In the genomic region with DNA sequence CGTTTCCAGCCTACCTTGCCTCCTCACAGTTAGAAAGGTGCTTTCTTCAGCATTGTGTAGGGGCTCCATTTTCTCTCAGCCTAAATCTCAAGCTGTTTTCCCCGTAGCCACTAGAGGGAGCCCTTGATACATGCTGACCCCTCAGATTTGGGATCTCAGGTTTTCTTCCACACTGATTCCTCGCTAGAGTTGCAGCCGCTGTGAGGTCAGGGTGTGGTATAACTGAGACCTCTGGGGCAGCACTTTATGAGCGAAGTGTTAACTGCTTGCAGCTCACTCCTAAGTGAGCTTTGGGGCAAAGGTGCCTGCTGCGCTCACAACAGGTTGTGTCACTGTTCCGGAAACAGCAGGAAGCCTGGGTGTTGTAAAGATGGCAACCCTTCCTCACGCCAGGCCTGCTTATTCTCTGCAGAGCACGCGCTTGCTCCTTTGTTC, we compare ENCODE assay signal across 8 mouse cellular contexts. TPM values are rescaled to one million over a fixed set of nuclear protein-coding genes. Genes with fewer than 3 reads are reported as not detected.
DNase-seq lines count a peak whose midpoint lies in the region; ATAC-seq lines count a peak whose summit lies in the region.

No protein-coding gene starts in this region.

- no peak overlapping the region for H3K4me3 ChIP-seq in hindbrain, embryonic 12.5 days

- ATAC-seq in hindbrain, embryonic 12.5 days (ENCODE audit: low FRiP score) = peak; percentile 57

- H3K9ac ChIP-seq in hindbrain, embryonic 12.5 days = 0 out of 2 replicates have a peak overlapping the region, but pooled peaks have one; percentile 27

- peak; percentile 90 for DNase-seq in NIH3T3 (ENCODE audit: low read depth)
- DNase-seq in cerebellum, adult 8-10 months = peak; percentile 64
- peak; percentile 68 to 90 for DNase-seq in frontal cortex, adult 2 months (ENCODE audit: extremely low spot score in 1 of 2, low spot score in 1 of 2)
- peak; percentile 84 to 87 for DNase-seq in layer of hippocampus, postnatal 10 days (ENCODE audit: low spot score in 2 of 2)
- DNase-seq in lung, postnatal 10 days = peak; percentile 81
- DNase-seq in retina, adult 2 months (ENCODE audit: low read depth, low spot score) = peak; percentile 60
- peak; percentile 49 to 59 for DNase-seq in urinary bladder, postnatal 36 days (ENCODE audit: low spot score in 2 of 2)

- H3K27ac ChIP-seq in hindbrain, embryonic 12.5 days = no peak overlapping the region

- no peaks in the 10 kb centered on the region for H3K9me3 ChIP-seq in hindbrain, embryonic 12.5 days (replicated peaks)

- peaks cover 22% of the 10 kb centered on the region for H3K4me1 ChIP-seq in hindbrain, embryonic 12.5 days

- H3K36me3 ChIP-seq in hindbrain, embryonic 12.5 days = peaks cover 29% of the 10 kb centered on the region

- H3K4me2 ChIP-seq in hindbrain, embryonic 12.5 days (replicated peaks) = no peak overlapping the region

- H3K27me3 ChIP-seq in hindbrain, embryonic 12.5 days = no peaks in the 10 kb centered on the region

- WGBS in hindbrain, embryonic 12.5 days = 40% methylated on average over 10 of the region's 10 CpGs

RNA-seq across cellular contexts. Expression of a gene that starts 28.3 kb away (rescaled TPM):
- 6.8 and 6.9 TPM in 2 replicates for polyA plus RNA-seq in frontal cortex, adult 2 months (2012; rRNA removed)
- 1.5 and 1.9 TPM in 2 replicates for polyA plus RNA-seq in hindbrain, embryonic 12.5 days (2016; fragmentation: Nextera tagmentation; extraction: Ambion mirVana)
- 1 to 10 TPM; 2.1 to 3.0 TPM for total RNA-seq in layer of hippocampus, postnatal 10 days (2021)

RNA-seq across cellular contexts. Expression of a gene that starts 48.6 kb away (rescaled TPM):
- 33.8 and 37.6 TPM in 2 replicates for polyA plus RNA-seq in frontal cortex, adult 2 months (2012; rRNA removed)
- 78.1 and 82.3 TPM in 2 replicates for polyA plus RNA-seq in hindbrain, embryonic 12.5 days (2016; fragmentation: Nextera tagmentation; extraction: Ambion mirVana)
- 10 to 100 TPM; 41.5 to 44.4 TPM for total RNA-seq in layer of hippocampus, postnatal 10 days (2021)

RNA-seq across cellular contexts. Expression of a gene that starts 60.0 kb away (rescaled TPM):
- 25.4 and 28.4 TPM in 2 replicates for polyA plus RNA-seq in frontal cortex, adult 2 months (2012; rRNA removed)
- polyA plus RNA-seq in hindbrain, embryonic 12.5 days (2016; fragmentation: Nextera tagmentation; extraction: Ambion mirVana) = 327 and 336 TPM in 2 replicates
- total RNA-seq in layer of hippocampus, postnatal 10 days (2021) = 10 to 100 TPM; 53.4 to 65.1 TPM

Comparison
In these comparisons a context has a peak if more than half of its experiments do, and no peak if none do; other contexts are left out.
1. RNA of a gene that starts 60.0 kb away (polyA plus RNA-seq): 327 to 336 TPM in hindbrain, embryonic 12.5 days; 25.4 to 28.4 TPM in frontal cortex, adult 2 months; every median in the first group is over 10 times any median in the second.
2. Peak in every context shown above with its lines, with median percentiles within 50 percentile points of each other: DNase-seq.